Mouse (Mus musculus) left cerebral cortex, adult 18-20 months (tissue): Measurements from ENCODE around the gene Uxs1. TPM values are rescaled to one million over a fixed set of nuclear protein-coding genes. Genes with fewer than 3 reads are reported as not detected.

Experiments
- DNase-seq, 2 experiments: peaks; one replicate each; pipeline ENCODE4 v3.0.0; 2021 to 2022; ENCODE audit warnings: low spot score in 2 of 2, mixed read lengths in 1 of 2
- long read RNA-seq, 2 experiments: library from polyadenylated mRNA; stranded (forward); transcript quantifications; one replicate each; pipeline ENCODE4 v2.0.0; 2021
- total RNA-seq, 2 experiments: library from RNA; stranded (reverse); gene quantifications; 2 replicates each; pipeline ENCODE4 v1.2.3; 2021

Uxs1 gene
- total RNA-seq: 10 to 100 TPM; 56.9 to 59.0 TPM
- long read RNA-seq, experiment 1, full-length matches to known transcripts: 21 of 35 reads
- long read RNA-seq, experiment 1, partial matches to known transcripts: 8 of 35 reads
- long read RNA-seq, experiment 1, other reads (novel, unspliced or antisense): 6 of 35 reads
- long read RNA-seq, experiment 2, full-length matches to known transcripts: 11 of 25 reads
- long read RNA-seq, experiment 2, partial matches to known transcripts: 2 of 25 reads
- long read RNA-seq, experiment 2, other reads (novel, unspliced or antisense): 12 of 25 reads

GRCm38 (mm10) chr1:43827763-43828194 is at the start of gene Uxs1:
TSS of gene Uxs1 (minus strand) at chr1:43827800.
- DNase-seq: peak; percentile 97 to 99

- peak; percentile 39 to 71 for DNase-seq
These were observed 49.6 kb upstream of the Uxs1 start for GRCm38 (mm10) chr1:43877233-43877632.

GRCm38 (mm10) chr1:43871116-43871515 is 43.5 kb upstream of the Uxs1 start:
- peak in 1 of 2 experiments; percentile 16 for DNase-seq

GRCm38 (mm10) chr1:43868510-43868909 is 40.9 kb upstream of the Uxs1 start:
- DNase-seq: no peak

- no peak for DNase-seq
These were observed 37.2 kb upstream of the Uxs1 start for GRCm38 (mm10) chr1:43864758-43865157.

GRCm38 (mm10) chr1:43862614-43863013 is 35.0 kb upstream of the Uxs1 start:
- no peak for DNase-seq

- DNase-seq: no peak
These were observed 31.4 kb upstream of the Uxs1 start for GRCm38 (mm10) chr1:43858988-43859387.

GRCm38 (mm10) chr1:43857656-43858055 is 30.1 kb upstream of the Uxs1 start:
- DNase-seq: no peak

GRCm38 (mm10) chr1:43855591-43855990 is 28.0 kb upstream of the Uxs1 start:
- DNase-seq: no peak

GRCm38 (mm10) chr1:43843398-43843797 is 15.8 kb upstream of the Uxs1 start:
- peak in 1 of 2 experiments; percentile 29 for DNase-seq

- DNase-seq: no peak
These were observed 9.6 kb upstream of the Uxs1 start for GRCm38 (mm10) chr1:43837236-43837635.

GRCm38 (mm10) chr1:43830096-43830495 is 2.5 kb upstream of the Uxs1 start:
- DNase-seq: no peak

GRCm38 (mm10) chr1:43827002-43827762 is 418 bp downstream of the Uxs1 start:
- DNase-seq: peak; percentile 30 to 42

GRCm38 (mm10) chr1:43826628-43827001 is 985 bp downstream of the Uxs1 start:
- no peak for DNase-seq

- DNase-seq: no peak
These were observed 4.2 kb downstream of the Uxs1 start for GRCm38 (mm10) chr1:43823406-43823805.

- no peak for DNase-seq
These were observed 5.0 kb downstream of the Uxs1 start for GRCm38 (mm10) chr1:43822586-43822985.

- no peak for DNase-seq
These were observed 5.8 kb downstream of the Uxs1 start for GRCm38 (mm10) chr1:43821804-43822203.

GRCm38 (mm10) chr1:43820571-43820970 is 7.0 kb downstream of the Uxs1 start:
- no peak for DNase-seq

- DNase-seq: no peak
These were observed 8.5 kb downstream of the Uxs1 start for GRCm38 (mm10) chr1:43819091-43819490.

- no peak for DNase-seq
These were observed 9.2 kb downstream of the Uxs1 start for GRCm38 (mm10) chr1:43818356-43818755.

GRCm38 (mm10) chr1:43811764-43812163 is 15.8 kb downstream of the Uxs1 start:
- DNase-seq: no peak

- DNase-seq: no peak
These were observed 16.5 kb downstream of the Uxs1 start for GRCm38 (mm10) chr1:43811055-43811454.

GRCm38 (mm10) chr1:43809351-43809750 is 18.2 kb downstream of the Uxs1 start:
- DNase-seq: no peak
